Mouse (Mus musculus) lung, adult 2 months (tissue): ENCODE measurements around the gene Ubiad1.

Experiments used
- CTCF ChIP-seq: fragments of 200-500 bp; IDR thresholded peaks from 2 replicates; pipeline ENCODE4 v1.5.1; 2011; ENCODE audit warnings: mild to moderate bottlenecking, low read length, control low read depth; ENCODE audit not compliant: insufficient read depth
- POLR2A ChIP-seq: fragments of 200-500 bp; IDR thresholded peaks from 2 replicates; pipeline ENCODE4 v1.6.1; 2011; ENCODE audit warnings: low read depth, mild to moderate bottlenecking, control low read depth, low read length, borderline replicate concordance; ENCODE audit errors: extremely low read depth

GRCm38 (mm10) chr4:148469487-148470252 is 25.1 kb upstream of the Ubiad1 start:
- TF ChIP-seq CTCF (no peak), POLR2A (no peak)
